Mouse (Mus musculus) embryonic fibroblast, embryonic 13.5 days (primary cell): Measurements from ENCODE around the gene Efna1.

Experiments
- CTCF ChIP-seq: IDR thresholded peaks from 2 replicates; pipeline ENCODE4 v1.5.1; 2011; ENCODE audit warnings: mild to moderate bottlenecking, control low read depth, low read length, moderate library complexity, borderline replicate concordance; ENCODE audit not compliant: insufficient read depth
- POLR2A ChIP-seq: IDR thresholded peaks from 2 replicates; pipeline ENCODE4 v1.6.1; 2011; ENCODE audit warnings: low read depth, mild to moderate bottlenecking, control low read depth, low read length, moderate library complexity

GRCm38 (mm10) chr3:89237682-89238081 is 43.3 kb downstream of the Efna1 start:
- TF ChIP-seq CTCF, result no peak
- TF ChIP-seq POLR2A, result no peak
